Mouse (Mus musculus): ENCODE data around the gene Pold1.

Pold1 gene

DNA sequence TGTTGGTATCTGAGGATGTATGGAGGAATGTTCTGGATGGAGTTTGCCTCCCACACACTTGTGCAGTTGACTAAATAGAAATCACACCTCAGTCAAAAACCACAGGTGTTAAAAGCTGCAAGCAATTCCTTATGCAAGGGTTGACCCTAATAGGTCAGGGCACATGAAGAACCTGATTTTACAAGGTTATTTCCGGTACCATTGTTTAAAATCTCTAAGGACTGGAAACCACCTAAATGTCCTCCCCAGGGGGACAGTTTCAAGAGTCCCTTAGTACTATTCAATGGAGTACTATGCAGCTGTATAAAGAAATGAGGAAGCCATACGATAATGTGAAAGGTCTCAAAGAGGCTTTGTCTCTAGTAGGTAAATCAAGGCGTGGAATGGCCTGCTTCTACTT lies 2.4 kb downstream of the Pold1 start:
- DNase-seq (ENCODE audit: low spot score in 2 of 2) = no peak

DNA sequence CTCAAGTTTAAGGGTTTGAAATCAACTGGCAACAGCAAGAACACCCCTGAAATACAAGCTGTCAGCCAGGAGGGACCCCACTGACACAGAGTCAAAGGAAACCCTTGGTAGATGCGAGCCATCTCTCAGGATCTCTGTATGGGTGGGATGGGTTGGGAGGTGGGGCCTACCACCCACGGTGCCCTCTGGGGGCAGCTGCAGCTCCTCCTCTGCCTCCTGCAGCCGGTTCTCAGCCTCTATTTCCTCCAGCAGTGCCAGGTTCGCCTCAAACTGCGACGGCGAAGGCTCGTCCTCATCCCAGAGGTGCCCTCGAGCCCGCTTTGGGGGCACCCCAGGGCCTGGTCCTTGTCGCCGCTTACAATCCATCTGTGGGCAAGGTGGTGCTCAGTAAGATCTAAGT lies 5.6 kb downstream of the Pold1 start:
- DNase-seq (ENCODE audit: low spot score in 2 of 2) = no peak

DNA sequence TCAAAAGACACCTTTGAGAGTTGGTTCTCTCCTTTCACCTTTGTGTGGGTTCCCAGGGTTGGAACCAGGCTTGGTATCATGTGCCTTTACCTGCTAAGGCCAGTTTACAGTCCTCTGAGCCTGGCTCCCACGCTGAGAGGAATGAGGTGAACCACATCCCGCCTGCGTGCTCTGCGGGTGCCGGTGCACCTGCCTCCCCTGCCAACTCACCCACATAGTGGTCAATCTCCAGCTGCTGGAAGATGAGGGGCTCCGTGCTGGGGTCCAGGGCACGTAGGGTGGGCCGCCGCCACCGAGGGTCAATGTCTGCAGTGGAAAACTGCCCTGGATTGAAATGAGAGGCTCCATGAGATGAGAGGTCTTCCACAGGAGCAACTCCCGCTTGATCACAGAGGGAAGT lies 6.1 kb downstream of the Pold1 start:
- DNase-seq (ENCODE audit: low spot score in 2 of 2) = no peak

DNA sequence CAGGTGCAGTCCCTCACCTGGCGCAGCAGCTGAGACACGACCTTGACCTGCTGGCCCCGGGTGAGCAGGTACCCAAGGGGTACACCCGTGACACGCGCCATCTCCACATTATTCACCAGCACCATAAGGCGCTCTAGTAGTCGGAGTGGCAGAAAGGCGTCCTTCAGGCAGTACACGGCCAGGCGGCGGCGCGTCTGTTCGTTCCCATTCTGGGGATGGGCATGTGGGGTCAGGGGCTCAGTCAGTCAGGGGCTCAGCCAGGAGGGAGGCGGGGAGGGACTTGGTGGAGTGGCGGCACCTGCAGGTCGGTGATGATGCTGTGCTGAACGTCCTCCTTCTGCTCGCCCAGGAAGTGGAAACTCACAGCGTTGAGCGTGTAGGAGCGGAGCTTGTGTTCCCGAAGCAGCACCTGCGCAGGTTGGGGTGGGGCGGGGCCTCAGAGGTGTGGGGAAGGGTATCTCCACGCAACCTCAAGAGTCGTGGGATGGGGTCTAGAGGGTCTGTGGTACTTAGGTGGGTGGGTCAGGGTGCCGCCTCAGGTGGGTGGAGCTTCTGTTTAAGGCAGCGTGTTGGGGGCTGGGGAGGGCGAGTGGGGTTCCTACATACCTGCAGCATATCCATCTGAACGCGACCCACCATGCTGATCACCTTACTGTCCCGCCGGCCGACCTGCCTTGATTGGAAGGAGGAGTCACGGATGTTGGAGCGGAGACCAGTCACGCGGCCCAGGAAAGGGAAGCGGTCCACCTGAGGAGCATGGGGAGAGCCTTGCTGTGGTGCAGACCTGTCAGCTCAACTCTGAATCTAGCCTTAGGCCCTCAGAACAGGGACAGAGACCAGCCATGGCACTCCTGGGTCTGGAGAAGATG lies 9.7 kb downstream of the Pold1 start:
- DNase-seq (ENCODE audit: low spot score in 2 of 2) = no peak

DNA sequence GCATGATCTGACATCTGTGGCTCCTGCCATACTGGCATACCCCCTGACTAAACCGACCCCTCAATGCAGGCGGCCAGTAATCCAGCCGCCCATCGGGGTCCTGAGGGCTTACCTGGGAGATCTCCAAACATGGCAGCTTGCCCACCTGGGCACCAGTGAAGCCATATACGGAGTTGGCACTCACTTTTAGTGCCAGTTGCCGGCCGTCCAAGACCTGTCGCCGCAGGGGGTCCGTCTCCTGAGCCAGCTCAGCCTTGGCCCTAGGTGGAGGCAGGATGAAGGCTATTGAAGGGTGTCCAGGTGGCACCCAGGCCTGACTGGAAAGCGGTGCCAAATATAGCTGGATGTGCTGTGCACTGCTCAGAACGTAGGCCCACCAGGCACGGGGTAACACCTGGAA lies 11.2 kb downstream of the Pold1 start:
- no peak for DNase-seq (ENCODE audit: low spot score in 2 of 2)

DNA sequence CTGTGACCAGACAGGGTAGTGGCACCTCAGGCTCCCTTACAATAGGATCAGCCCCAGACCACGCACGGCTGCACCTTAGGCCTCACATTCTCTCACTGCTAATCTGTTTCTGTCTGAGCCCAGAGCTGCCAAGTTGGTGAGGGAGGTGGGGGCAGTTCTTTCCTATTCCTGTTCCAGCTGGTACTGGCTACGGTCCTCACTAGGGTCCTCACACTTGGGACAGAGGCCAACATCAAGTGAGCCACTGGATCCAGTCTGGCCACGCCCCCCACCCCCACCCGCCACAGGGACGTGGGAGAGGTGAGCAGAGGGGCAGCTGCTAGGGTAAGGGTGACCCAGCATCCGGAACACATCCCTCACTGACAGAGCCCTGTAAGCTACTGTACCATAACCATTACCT lies 11.6 kb downstream of the Pold1 start:
- no peak for DNase-seq (ENCODE audit: low spot score in 2 of 2)

DNA sequence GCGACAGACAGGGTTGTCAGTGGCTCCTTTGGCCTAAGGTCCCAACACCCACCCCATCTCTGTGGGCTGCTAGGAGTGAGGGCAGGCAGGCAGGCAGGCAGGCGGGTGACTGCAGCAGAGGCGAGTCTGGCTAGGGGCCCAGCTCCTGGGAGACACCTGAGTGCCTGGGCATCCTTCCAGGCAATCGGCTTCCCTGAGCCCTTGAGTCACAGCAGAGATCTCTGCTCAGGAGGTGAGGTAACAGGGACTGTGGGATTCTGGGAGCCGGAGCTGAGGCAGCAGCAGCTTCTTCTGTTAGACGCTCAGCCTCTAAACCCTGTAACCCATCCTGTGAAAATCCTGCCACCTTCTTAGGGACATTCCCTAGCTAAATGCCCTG lies 12.1 kb downstream of the Pold1 start:
- DNase-seq (ENCODE audit: low spot score in 2 of 2) = peak in 1 of 2 experiments; percentile 40

DNA sequence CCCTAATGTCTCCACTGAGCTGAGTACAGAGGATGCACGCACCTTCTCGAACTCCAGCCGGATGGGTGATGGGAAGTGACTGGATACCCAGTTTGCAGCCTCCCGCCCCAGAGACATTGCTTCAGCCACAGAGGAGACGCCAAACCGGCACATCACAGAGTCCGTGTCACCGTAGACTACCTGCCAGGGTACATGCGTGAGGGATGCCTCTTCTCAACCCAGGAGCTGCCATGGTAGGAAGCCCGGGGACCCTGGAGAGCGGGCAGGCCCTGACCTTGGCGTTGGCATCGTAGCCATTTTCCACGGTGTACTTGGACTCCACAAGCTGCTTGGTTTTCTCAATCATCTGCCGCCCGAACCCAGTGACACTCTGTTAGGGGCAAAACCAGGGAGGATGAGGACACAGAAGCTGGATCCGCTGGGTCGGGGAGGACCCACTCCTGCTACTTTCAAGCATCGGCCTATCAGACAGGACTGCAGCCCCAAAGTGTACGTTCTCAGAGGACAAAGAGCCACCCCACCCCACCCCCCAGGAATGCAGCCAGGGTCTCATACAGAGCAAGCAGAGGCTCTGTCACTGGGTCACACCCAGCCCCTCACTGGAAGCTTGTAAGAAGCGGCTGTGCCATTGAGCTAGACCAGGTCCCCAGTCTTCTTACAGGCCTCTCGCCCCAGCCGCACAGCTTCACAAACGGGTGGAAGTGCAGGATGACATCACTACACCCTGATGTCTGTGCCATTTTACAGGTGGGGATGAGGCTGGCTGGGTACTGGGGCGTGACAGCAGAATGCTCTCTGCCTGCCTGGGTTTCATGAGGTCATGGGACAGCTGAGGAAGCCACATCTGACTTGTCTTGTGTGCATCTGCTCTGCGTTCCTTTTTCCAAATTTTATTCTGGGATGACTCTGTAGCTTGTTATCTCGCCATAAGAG lies 12.7 kb downstream of the Pold1 start:
- DNase-seq (ENCODE audit: low spot score in 2 of 2) = no peak

DNA sequence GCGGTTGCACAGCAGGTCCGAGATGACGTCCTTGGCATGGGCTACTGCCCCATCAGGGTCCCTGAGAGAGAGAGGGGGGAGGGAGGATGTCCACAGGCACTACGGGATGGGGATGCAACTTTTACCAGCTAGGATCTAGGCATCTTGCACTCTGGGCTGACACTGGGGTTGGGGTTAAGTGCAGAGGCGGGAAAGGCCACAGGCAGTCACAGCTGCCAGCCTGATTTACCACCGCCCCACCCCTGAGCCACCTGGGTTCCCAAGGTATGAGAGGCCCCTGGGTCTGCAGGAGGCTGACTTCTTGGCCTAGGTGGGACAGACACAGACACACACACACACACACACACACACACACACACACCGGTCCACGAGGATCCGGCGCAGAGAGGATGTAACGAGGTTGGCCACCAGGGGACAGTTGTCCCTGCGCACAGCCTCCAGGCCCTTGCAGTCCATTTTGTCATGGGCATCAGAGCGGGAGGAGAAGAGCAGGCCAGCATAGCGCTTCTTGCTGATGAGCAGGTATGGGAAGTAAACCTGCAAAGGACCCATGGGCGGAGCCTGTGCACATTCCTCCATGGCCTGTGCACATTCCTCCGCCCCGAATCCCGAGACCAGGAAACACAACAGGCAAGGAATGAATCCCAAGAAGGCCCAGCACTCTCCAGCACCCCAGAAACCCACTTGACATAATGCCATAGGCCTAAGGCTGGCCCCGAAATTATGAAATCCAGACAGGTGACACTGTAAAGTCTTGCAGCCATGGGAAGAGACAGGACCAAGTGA lies 13.8 kb downstream of the Pold1 start:
- DNase-seq (ENCODE audit: low spot score in 2 of 2) = no peak

DNA sequence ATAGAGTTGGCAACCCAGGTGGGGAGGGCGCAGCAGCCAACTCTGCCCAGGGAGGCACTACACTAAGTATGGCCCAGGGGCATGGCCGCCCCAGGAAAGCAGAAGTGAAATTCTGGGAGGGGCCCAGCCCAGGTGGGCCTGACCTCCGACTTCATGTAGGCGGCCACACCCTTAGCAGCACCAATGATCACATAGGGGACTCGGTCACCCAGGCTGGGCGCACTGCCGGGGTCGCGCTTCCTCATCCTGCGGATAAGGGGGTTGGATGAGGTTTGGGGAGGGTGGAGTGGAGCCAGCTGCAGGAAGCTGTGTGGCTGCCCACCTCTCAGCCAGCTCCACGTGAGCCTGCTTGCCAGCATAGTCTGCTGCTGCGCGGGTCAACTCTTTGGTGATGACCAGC lies 14.4 kb downstream of the Pold1 start:
- no peak for DNase-seq (ENCODE audit: low spot score in 2 of 2)

DNA sequence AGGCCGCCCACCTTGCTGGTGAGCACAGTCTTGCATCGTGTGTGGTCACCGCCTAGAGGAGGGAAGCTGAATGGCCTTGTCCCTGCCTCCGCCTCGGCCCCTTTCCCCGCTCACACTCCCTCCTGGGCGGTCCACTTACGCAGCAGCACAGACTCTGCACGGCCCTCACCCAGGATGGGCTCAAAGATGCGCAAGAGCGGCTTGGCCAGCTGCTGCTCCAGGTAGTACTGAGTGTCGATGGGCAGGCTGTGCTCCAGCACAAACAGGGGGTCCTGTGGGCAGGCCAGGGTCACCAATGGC lies 15.0 kb downstream of the Pold1 start:
- no peak for DNase-seq (ENCODE audit: low spot score in 2 of 2)

DNA sequence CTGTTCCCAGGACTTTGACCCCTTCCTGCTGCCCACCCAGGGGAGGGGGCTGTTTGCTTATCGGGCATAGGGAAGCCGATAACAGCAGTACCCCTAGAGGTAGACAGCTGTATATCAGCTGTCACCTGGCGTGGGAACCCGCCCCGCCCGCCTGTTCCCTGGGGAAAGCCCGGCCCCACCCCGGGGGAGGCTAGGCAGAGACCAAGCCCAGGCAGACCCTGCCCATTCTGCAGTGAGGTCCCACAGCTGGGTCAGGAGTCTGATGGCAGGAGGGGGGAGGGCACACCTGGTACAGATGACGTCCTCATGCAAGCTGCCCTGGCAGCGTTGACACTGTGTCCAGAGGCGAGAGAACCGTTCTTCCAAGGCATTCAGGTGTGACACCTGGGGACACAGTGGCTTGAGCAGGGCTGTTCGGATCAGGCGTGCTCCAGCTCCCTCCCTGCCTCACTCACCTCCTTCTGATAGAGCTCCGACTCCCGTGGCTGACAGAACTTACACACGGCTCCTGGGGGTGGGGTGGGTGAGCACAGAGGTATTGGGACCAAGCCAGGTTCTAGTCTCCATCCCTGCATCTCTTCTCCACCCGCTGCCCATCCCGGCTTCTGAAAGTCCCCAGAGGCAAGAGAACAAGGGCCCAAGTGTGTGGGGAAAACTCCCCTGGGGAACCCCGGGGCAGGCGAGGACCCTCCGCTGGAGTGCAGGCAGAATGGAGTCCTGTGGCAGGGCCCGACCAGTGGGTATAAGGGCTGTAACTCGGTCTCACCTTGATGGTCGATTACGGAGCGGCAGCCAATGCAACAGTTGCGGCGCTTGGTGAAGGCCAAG lies 15.5 kb downstream of the Pold1 start:
- DNase-seq (ENCODE audit: low spot score in 2 of 2) = no peak

DNA sequence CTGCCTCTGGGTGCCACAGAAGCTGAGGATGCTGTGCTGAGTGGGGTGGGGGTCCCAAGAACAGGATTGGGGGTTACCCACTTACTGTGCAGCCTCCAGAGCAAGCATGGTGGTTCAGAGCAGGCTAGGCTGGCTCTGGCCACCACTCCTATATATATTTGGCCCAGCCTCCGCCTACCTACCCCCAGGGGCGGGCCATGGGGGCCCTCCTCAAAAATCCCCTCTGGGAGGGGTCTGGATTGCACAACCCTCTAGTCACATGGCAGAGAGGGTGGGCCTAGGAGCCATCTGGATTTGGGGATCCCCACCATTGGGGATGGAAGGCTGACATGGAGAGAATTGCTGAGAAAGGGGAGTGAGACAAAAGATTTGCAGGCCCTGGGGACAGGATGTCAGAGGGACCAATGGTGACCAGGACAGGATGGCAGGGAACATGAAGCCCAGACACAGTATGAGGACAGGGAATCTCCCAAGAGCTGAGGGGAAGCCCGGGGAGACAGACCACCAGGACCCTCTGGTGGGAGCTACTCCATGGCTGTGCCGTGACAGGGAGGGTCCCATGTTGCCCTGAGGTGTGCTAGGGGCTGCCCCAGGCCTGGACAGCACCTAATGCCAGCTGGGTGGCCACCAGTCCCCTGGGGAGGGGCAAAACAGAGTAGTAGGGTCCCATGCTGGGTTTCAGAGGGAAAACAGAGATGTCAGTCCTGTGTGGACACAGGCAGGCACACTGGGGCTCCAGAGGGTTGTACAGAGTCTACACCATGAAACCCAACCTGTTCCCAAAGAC lies 16.5 kb downstream of the Pold1 start, which contains the start of gene Spib:
Gene Spib, minus strand, starts transcription at position 126 of the 787 bp plus-strand sequence.
- no peak for DNase-seq (ENCODE audit: low spot score in 2 of 2)

DNA sequence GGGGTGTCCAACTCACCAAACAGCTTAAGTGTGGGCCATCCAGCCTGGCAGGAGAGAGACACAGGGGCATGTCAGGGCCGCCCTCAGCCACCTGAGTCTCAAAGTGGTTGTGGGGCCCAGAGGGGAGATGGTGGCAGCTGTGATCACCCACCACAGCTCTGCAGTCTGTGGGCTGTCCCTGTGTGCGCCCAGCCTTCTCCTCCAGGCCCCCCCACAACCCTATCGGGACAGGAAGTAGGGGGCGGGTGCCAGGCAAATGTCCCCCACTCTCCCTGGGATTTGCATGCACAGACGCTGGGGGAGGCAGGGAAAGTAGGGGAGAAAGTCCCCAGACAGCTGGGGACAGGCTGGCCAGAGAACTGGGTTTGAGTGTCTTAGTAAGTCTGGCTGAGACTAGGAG lies 17.4 kb downstream of the Pold1 start:
- no peak for DNase-seq (ENCODE audit: low spot score in 2 of 2)

DNA sequence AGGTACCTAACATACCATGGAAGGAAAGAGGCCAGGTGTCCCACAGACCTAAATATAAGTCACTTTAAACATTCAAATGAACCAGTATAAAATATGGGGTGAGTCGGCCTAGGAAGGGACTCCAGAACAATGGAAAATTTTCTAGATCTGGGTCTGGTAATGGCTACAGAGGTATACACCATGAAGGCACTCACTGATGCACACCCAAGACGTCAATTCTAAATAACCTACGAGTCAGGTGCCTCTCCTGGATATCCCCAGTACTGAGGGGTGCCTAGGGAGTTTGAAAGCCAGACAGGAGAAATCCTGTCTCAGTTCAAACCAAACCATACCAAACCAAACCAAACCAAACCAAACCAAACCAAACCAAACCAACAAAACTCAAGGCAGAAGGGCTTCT lies 18.1 kb downstream of the Pold1 start:
- DNase-seq (ENCODE audit: low spot score in 2 of 2) = no peak

DNA sequence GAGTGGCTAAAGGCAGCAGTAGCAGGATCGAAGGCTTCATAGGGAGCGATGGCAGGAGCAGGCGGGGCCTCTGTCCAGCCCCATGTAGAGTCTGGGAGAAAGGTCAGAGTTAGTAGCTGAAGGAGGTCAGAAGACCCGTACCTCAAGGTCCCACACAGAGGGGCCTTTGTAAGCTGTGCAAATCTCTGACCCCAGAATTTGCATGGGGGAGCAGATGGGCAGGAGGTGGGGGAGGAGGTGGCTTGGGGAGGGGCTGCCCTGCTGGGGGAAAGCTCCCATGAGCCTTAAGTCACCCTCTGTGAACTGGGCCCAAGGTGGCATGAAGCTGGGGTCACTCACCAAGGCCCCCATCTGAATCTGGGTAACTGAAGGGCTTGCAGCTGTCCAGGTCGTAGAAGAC lies 19.1 kb downstream of the Pold1 start:
- no peak for DNase-seq (ENCODE audit: low spot score in 2 of 2)

DNA sequence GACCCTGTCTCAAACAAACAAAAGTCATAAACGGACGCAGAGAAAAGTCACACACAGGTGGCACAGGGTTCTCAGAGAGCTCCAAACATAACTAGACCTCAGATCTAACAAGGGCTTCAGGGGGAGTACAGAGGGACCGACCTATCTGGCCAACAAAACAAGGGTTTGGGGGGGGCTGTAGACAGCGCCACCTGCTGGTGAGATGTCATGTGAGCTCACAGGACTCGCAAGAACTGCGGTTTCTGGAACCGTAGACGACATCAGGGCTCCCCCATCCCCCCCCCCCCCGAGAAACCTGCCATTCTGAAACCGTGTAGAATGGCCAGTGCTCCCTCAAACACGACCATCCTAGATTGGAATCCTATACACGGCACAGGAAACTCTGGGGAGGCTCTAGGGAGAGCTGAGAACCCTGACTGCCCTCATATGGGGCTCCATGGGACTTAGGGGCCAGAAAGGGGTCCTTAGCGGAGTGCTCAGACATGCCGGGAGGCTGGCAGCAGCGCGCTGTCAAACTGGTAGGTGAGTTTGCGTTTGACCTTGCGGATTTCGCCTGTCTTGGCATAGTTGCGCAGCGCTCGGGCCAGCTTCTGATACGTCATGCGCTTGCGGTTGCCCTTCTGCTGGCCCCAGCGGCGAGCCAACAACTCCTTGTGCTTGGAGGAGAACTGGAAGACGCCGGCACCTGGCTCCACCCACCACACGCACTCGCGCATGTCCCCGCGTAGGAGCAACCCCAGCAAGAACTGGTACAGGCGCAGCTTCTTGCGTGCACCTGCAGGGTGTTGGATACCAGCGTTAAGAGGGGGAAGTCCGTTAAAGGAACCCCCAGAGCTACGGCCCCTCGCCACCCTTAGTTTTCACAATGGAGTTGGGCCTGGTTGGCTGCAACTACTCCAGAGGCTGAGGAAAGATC lies 20.9 kb downstream of the Pold1 start:
- peak; percentile 62 to 78 for DNase-seq (ENCODE audit: low spot score in 2 of 2)

DNA sequence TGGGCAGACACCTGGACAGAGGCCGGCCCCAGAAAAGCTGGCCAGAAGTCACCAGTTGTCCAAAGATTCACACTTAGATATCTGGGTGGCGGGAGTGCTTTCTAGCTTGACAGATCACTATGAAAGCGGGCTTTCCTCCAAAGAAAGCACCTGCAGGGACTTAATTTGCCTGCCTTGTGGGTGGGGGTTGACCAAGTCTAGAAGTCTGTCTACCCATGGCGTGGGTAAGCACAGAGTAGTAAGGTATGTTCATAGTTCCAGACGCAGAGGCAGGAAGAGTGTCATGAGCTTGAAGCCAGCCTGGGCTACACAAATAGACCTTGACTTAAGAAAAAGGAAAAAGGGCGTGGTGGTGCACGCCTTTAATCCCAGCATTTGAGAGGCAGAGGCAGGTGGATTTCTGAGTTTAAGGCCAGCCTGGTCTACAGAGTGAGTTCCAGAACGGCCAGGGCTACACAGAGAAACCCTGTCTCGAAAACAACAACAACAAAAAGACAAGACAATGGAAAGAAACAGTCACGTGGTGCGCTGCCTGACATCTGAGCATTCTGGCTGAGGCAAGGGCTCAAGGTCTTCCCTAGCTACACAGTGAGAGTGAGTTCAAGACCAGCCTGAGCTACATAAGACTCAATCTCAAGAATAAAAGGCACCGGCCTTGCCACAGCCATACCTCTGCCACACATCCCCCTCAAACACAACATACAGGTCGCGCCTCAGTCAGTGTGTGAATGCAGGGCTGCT lies 22.1 kb downstream of the Pold1 start:
- no peak for DNase-seq (ENCODE audit: low spot score in 2 of 2)

All from right cerebral cortex, postnatal 36 days (tissue).